Mouse (Mus musculus): ENCODE results near the gene Marcksl1.

DNA sequence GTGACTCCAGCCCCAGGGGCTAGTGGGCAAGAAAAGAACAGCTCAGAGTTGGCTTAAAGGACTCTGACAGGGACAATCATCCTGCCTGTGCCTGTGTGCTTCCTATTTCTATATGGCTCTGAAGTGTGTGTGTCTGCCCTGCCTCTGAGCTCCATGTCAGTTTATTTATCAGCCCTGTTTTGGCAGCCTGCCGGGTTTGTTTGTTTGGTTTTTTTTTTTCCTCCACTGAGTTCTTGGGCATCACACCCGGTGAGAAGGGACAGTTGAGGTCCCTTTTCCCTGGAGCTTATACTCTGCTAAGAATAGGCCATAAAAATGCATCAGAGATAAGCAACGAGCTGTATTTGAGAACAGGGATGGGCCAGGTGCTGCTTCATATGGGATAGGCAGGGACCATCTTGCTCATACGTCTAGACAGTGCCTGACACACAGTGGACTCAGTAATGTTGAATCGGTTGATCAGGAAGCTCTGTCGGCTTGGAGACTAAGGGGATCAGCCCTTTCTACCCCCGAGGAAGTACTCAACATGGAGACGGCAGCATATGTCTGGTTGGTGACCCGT lies 11.0 kb upstream of the Marcksl1 start:
- TF ChIP-seq TAL1 (IDR thresholded peaks at IDR 0.05; ENCODE audit: low read length) (no peak), GATA1 (IDR thresholded peaks at IDR 0.05; ENCODE audit: low read length) (no peak)

Measured in erythroblast, embryonic 14.5 days (primary cell).